Mouse (Mus musculus): Measurements from ENCODE around the gene Kif12.

Kif12 gene

DNA sequence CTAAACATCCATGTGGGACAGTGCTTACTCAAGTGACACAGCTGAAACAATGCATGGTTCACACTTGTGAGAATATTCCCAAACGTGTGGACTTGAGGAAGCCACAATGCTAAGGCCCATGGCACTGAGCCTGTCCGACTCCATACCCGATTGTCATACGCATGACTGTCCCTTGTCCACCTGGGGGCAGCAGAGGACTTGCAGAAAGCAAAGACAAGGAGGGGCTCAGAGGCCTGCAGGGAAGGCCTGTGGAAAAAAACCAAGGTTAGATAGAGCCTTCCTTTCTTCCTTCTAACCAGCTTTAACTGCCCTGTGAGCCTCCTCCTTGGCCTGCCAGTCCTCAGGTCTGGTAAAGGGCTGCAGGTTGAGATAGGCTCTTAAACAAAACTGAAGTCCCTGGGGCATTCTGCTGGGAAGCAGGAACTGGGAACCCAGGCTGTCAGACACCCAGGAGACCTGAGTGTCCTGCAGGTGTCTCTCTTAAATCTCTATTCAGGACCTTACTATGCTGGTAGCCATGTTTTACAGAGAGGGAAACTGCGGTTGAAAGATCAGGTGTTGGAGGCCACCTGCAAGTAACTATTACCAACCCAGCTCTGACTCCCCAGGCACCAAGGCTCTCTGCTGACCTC is 12.9 kb downstream of the Kif12 start:
- DNase-seq (ENCODE audit: low spot score), result peak; percentile 74

DNA sequence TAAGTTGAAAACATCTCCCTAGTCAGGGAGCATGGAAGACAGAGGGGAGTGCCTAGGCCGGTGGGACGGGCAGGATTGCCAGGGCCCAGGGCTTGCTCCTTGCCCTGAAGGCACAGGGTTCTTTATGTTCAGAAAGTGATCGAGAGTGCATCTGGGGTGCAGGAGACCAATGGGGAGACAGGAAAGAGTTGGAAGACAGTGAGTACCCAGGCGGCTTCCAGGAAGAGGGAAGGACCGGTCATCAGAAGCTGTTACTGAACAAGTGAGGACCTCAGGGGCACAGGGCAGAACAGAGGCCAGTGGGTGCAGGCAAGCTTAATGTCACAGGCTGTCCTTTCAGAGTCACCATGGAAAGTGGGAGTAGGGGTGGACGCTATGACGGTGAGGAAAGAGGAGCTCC is 13.7 kb downstream of the Kif12 start:
- DNase-seq (ENCODE audit: low spot score), result no peak

DNA sequence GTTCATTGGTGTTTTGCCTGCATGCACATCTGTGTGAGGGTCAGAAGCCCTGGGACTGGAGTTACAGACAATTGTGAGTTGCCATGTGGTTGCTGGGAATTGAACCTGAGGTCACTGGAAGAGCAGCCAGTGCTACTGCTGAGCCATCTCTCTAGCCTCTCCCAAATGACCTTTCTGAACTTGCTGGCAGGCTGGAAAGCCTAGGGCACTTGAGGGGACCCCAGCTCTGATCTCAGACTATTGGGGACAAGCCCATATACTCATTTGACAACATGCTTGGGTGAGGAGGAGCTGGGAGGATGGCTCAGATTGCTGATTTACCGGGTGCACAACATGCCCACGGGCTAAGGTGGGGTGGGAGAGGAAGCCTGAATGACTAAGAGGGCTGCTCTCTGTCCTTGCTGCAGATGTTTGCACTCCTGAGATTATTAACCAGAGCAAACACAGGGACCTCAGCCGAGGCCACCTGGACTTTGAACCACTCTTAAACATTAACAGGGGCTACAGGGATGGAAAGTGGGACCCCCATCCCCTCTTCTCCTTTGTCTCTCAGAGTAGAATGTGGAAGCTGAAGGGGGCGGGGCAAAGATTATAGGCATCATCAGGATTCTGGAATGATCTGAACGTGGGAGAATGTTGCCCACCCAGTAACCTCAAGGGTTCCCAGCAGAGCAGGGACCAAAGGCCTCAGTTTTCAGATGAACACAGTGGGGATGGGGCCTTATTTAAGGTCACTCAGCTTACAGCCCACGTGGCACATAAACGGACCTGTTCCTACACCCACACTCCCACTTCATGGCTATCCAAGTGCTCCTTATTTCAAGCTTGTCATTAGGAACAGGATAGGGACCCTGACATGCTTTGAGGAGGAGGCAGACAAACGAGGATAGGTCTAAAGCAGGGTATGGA is 15.0 kb downstream of the Kif12 start:
- no peak for DNase-seq (ENCODE audit: low spot score)

DNA sequence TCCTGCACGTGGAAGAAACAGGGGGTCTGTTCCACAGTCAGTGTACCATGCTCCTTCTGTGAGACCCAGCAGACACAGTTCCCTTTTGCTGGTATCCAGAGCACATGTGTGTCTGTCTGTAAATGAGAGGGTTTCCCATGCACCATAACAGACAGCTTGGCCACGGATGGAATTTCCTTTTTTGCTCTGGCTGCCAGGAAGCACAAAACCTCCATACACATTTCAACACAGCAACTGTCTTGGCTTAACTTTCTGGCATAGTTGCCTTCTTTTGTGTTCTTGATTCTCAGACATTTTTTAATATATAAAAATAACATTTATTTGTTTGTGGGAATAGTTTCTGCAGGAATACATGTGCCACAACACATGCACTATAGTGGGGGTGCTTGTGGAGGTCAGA is 16.3 kb downstream of the Kif12 start:
- DNase-seq (ENCODE audit: low spot score), result no peak

DNA sequence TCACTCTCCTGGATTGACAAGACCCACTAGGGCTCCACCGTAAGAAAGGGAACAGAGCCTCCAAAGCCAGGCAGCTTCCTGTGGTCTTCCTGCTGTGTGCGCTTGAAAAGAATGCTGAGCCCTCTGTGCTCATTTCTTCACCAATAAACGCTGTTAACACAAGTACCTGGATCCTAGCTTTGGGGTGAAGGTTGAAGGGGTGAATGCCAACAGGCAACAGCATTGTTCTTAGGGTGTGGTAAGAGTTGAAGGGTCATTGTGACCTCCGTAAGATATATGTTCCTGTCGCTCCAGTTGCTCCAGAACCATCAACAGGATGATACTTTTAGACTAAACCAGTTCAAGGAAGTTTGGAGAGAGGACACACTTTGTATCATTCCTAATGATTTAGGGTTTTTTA is 17.2 kb downstream of the Kif12 start, which contains the start of gene Ambp:
Ambp (minus strand) TSS at position 101 of the 400 bp plus-strand sequence.
- no peak for DNase-seq (ENCODE audit: low spot score)

DNA sequence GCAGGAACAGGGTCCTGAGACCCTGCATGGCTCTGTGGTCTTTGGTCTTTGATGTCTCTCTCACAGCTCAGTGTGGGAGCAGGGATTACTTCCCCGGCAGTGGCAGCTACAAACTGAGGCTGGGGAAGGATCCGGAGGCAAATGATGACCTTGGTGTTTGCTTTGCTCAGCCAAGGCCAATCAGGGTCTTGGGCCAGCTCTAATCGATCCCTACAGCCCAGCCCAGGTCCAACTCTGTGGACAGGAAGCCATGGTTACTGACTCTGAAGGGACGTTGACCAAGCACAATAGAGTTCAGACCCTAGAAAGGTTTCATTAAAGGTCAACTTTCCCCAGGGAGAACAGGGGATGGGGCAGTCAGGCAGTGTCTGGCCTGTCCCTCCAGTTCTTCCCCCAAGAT is 17.9 kb downstream of the Kif12 start:
- DNase-seq (ENCODE audit: low spot score), result no peak

DNA sequence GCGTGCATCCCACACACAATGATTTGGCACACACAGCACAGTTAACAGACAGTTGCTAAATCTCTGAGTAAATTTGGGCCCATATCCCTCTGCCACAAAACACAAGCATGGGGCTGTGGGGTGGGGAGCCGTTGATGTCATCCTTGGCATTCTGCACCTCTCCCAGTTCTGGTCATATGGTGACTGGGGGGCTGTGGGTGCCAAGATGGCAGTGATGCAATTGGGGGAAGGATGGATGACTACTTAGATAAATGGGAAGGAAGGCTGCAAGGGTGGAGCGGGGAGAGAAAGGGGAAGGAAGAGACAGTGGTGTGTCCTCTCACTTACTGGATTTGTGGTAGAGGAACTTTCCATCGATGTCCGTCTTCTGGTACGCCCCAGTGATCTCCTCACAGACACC is 20.8 kb downstream of the Kif12 start:
- no peak for DNase-seq (ENCODE audit: low spot score)

DNA sequence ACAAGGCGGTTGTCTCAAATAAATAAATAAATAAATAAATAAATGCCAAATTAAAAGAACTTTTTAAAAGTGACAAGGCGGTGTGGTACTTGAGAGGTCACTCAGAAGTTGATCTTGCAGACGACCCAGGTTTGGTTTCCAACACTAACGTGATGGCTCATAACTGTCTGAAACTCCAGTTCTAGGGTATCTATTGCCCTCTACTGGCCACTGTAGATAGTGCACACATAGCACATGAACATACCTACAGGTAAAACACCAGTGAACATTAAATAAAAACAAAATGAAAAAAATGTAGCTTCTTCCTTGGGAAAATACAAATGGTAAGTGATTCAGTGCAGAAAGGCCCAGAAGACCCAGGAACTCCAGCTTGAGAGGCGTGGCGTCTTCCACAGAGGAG is 24.7 kb downstream of the Kif12 start:
- DNase-seq (ENCODE audit: low spot score), result no peak

DNA sequence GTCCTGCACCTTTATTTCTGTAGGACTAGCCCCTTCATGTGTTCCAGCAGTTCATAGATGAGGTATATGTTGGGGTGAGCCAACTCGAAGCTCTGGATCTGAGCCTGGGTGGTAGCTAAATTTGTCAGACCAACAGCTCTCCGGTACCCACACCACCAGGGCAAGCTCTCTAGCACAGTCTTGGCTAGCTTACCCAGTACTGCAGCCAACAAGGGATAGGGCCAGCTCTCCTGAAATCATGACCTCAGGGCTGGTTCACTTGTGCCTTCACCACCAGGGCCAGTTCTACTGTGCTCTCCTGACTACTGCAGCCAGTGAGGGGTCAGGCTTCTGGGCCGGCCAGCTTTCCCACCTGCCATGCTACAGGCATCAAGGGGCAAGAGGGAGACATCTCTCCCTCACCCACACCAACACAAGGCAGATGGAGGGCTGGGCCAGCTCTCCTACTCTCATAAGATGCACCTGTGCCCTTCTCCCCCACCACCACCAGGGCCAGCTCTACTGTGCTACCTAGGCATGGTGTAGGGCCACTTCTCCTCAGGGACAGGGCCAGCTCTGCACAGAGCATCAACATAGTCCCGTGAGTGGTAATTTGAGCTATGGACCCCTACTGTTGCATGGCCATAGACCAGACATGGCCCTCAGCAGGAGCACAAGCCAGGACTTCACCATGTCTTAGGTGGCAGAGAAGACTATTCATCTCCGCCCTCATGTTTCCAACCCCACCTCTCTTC is 41.9 kb downstream of the Kif12 start:
- no peak for DNase-seq (ENCODE audit: low spot score)

DNA sequence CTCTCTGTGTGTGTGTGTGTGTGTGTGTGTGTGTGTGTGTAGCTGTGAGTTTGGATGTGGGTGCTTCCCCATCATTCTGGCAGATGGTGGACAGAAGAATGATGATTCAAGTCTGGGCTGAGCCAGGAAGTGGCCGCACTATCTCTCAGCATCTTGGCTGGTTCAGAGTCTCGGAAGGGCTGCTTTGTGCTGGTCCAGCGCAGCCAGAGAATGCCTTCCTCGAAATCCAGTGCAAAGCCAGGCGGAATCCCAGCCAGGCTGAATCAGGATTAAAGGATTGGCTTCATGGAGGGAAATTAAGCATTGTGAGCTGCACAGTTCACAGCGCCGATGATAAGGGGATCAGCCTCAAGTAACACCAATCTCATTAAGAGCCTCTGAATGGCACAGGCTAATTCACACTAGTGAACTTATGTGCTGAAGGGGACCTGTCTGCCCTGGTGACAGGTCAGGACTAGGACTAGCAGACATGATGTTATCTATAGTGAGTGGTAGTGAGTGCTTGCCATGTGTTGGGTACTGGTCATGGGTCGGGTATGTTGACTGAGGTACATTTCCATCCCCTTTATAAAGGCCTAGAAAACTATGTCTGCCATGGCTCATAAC is 47.0 kb downstream of the Kif12 start:
- no peak for DNase-seq (ENCODE audit: low spot score)

DNA sequence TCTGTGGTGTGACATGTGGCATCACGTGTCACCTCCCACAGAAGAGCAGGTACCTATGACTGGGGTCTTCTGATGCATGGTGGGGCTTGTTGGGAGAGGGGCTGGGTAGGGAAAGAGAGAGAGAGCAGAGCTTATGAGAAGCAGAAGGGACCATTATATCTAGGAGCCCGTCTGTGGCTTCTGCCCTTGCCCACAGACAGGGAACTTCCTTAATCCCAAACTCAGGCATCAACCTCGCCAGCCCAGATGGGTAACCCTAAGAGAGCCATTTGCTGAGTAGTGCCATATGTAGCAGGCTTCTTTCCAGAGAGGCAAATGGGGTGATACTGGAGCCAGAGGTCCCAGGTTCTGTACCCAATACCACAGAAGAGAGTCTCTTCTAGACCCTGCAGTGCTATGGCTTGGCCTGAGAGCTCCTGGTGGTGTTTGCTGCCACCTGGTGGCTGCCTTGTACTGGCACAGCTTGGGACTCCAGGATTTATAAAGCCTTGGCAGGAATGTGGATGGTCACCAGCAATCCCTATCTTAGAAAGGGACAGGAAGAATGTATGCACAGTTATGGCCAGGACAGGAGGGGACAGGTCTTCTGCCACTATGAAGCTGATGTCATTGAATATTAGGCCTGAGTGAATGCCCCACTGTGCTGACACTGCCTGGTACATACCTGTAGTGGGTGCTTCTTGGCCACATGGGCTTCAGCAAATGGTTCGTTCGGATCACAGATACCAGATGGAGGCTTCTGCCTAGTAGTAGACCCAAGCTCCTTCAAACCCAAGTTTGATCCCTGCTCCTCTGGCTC is 53.1 kb downstream of the Kif12 start:
- DNase-seq (ENCODE audit: low spot score), result peak; percentile 62

All from testis, postnatal 14 days (tissue).